In genomic region chr8:10960277-10960819, GRCm38 (mm10) we compare ENCODE assay signal across 7 mouse cellular contexts. TPM values are rescaled to one million over a fixed set of nuclear protein-coding genes. Genes with fewer than 3 reads are reported as not detected.
A peak's percentile ranks its signal among the peaks of the same experiment; 100 is the strongest.
DNase-seq lines count a peak whose midpoint lies in the region; ATAC-seq and TF ChIP-seq lines count a peak whose summit lies in the region.

No protein-coding gene starts in this region.

- no peaks in the 10 kb centered on the region for H3K27me3 ChIP-seq in hindbrain, embryonic 11.5 days (ENCODE audit: control insufficient read depth, insufficient read depth, low read length)
- no peaks in the 10 kb centered on the region for H3K27me3 ChIP-seq in midbrain, postnatal 0 days (ENCODE audit: insufficient read depth, low read length)

- H3K9ac ChIP-seq in hindbrain, embryonic 11.5 days (ENCODE audit: low read depth, low read length): peak overlapping the region; percentile 44; the same call in 1 of the 2 replicates
- no peak overlapping the region for H3K9ac ChIP-seq in midbrain, postnatal 0 days (replicated peaks; ENCODE audit: low read length, poor library complexity, severe bottlenecking)

- H3K4me2 ChIP-seq in hindbrain, embryonic 11.5 days (replicated peaks; ENCODE audit: low read depth, low read length): peak overlapping the region; percentile 27
- H3K4me2 ChIP-seq in midbrain, postnatal 0 days (ENCODE audit: low read depth, low read length, poor library complexity, severe bottlenecking): no peak overlapping the region

- H3K9me3 ChIP-seq in hindbrain, embryonic 11.5 days (ENCODE audit: control insufficient read depth, low read length): no peaks in the 10 kb centered on the region
- H3K9me3 ChIP-seq in midbrain, postnatal 0 days (ENCODE audit: low read length): no peaks in the 10 kb centered on the region

- peaks cover 20% of the 10 kb centered on the region for H3K4me1 ChIP-seq in hindbrain, embryonic 11.5 days (replicated peaks; ENCODE audit: control insufficient read depth, insufficient read depth, low read length)
- H3K4me1 ChIP-seq in midbrain, postnatal 0 days (ENCODE audit: insufficient read depth, low read length): 0 out of 2 replicates have a peak, but pooled peaks cover 3% of the 10 kb centered on the region

- TF ChIP-seq CTCF in left cerebral cortex, adult 2 months (IDR thresholded peaks at IDR 0.05): no peak
- TF ChIP-seq CTCF in midbrain, postnatal 0 days (IDR thresholded peaks at IDR 0.05): no peak

- no peaks in the 10 kb centered on the region for H3K36me3 ChIP-seq in hindbrain, embryonic 11.5 days (ENCODE audit: control insufficient read depth, insufficient read depth, low read length)
- no peaks in the 10 kb centered on the region for H3K36me3 ChIP-seq in midbrain, postnatal 0 days (ENCODE audit: insufficient read depth, low read length)

- no peak overlapping the region for H3K4me3 ChIP-seq in left cerebral cortex, adult 2 months
- H3K4me3 ChIP-seq in hindbrain, embryonic 11.5 days (ENCODE audit: low read depth, low read length): 0 out of 2 replicates have a peak overlapping the region, but pooled peaks have one; percentile 12
- H3K4me3 ChIP-seq in midbrain, postnatal 0 days (ENCODE audit: low read depth, low read length): no peak overlapping the region

- peak in 1 of 2 experiments; percentile 26 for DNase-seq in left cerebral cortex, adult 2 months (ENCODE audit: extremely low spot score in 1 of 2, low spot score in 2 of 2)
- no peak for DNase-seq in left cerebral cortex, postnatal 10 days (ENCODE audit: extremely low spot score in 1 of 2, low spot score in 2 of 2)
- DNase-seq in embryo, embryonic 11 days: peak; percentile 72
- DNase-seq in hindbrain, embryonic 11.5 days (ENCODE audit: low spot score): peak; percentile 65
- peak; percentile 62 for DNase-seq in midbrain, postnatal 0 days (ENCODE audit: low spot score)
- no peak for DNase-seq in left cerebral cortex, postnatal 36 days (ENCODE audit: low spot score in 2 of 2)
- DNase-seq in adrenal gland, adult (ENCODE audit: inconsistent age in 2 of 2, low spot score in 1 of 2): no peak

- intact Hi-C loops in left cerebral cortex, adult 2 months (cut with DNase I): no loop called here
- intact Hi-C loops in left cerebral cortex, postnatal 10 days (cut with DNase I): no loop called here
- intact Hi-C loops in left cerebral cortex, postnatal 36 days (cut with DNase I): no loop called here

- ATAC-seq in hindbrain, embryonic 11.5 days (ENCODE audit: low FRiP score): peak; percentile 75
- ATAC-seq in midbrain, postnatal 0 days (ENCODE audit: low FRiP score): 0 out of 2 replicates have a peak, but pooled peaks have one; percentile 62

- WGBS in hindbrain, embryonic 11.5 days: 5% methylated on average over 15 of the region's 15 CpGs
- WGBS in midbrain, postnatal 0 days: 5% methylated on average over 15 of the region's 15 CpGs

- H3K27ac ChIP-seq in left cerebral cortex, adult 2 months: peak overlapping the region; percentile 36; the same call in 1 of the 2 replicates
- H3K27ac ChIP-seq in hindbrain, embryonic 11.5 days (ENCODE audit: low read depth, low read length): peak overlapping the region; percentile 79
- H3K27ac ChIP-seq in midbrain, postnatal 0 days (ENCODE audit: low read depth, low read length): no peak overlapping the region

RNA-seq across cellular contexts. Expression of gene Irs2, which starts 47.9 kb away (rescaled TPM):
- total RNA-seq in left cerebral cortex, adult 2 months (2021): 100 to 1,000 TPM in 1 of 2 experiments, 10 to 100 TPM in 1; 67.1 to 111 TPM
- 10 to 100 TPM; 44.6 to 47.4 TPM for total RNA-seq in left cerebral cortex, postnatal 10 days (2021)
- polyA plus RNA-seq in hindbrain, embryonic 11.5 days (2014; fragmentation: Nextera tagmentation; extraction: Ambion mirVana): 5.6 and 6.1 TPM in 2 replicates
- total RNA-seq in midbrain, postnatal 0 days (2014; rRNA removed): 37.3 and 40.4 TPM in 2 replicates
- polyA plus RNA-seq in midbrain, postnatal 0 days (2015; fragmentation: Nextera tagmentation; extraction: Ambion mirVana): 4.8 and 5.6 TPM in 2 replicates
- total RNA-seq in left cerebral cortex, postnatal 36 days (2021): 10 to 100 TPM; 49.7 to 66.6 TPM

Comparison
In these comparisons a context has a peak if more than half of its experiments do, and no peak if none do; other contexts are left out.
1. DNase-seq: peak in embryo, embryonic 11 days (single experiment), hindbrain, embryonic 11.5 days (single experiment) and midbrain, postnatal 0 days (single experiment); none in left cerebral cortex, postnatal 10 days (0 of 2), left cerebral cortex, postnatal 36 days (0 of 2) and adrenal gland, adult (0 of 2).